Mouse (Mus musculus): Measurements from ENCODE around the gene Cnga1.

Cnga1 gene

GRCm38 (mm10) chr5:72644175-72644574, at the start of gene Cnga1:
TSS of gene Cnga1 (minus strand) at chr5:72644275.
- no peak for DNase-seq

GRCm38 (mm10) chr5:72690516-72690915, 46.4 kb upstream of the Cnga1 start:
- no peak for DNase-seq

- no peak for DNase-seq
These were observed 45.5 kb upstream of the Cnga1 start for GRCm38 (mm10) chr5:72689556-72689955.

- DNase-seq = no peak
These were observed 37.4 kb upstream of the Cnga1 start for GRCm38 (mm10) chr5:72681451-72681850.

GRCm38 (mm10) chr5:72674994-72675542, 31.0 kb upstream of the Cnga1 start:
- DNase-seq = no peak

- DNase-seq = no peak
These were observed 27.1 kb upstream of the Cnga1 start for GRCm38 (mm10) chr5:72671017-72671699.

GRCm38 (mm10) chr5:72668351-72668750, 24.3 kb upstream of the Cnga1 start:
- peak; percentile 14 to 39 for DNase-seq

- no peak for DNase-seq
These were observed 22.4 kb upstream of the Cnga1 start for GRCm38 (mm10) chr5:72666428-72666827.

GRCm38 (mm10) chr5:72665281-72665680, 21.2 kb upstream of the Cnga1 start:
- DNase-seq = peak; percentile 62 to 70

- no peak for DNase-seq
These were observed 20.8 kb upstream of the Cnga1 start for GRCm38 (mm10) chr5:72664854-72665253.

GRCm38 (mm10) chr5:72664126-72664525, 20.1 kb upstream of the Cnga1 start:
- DNase-seq = no peak

GRCm38 (mm10) chr5:72661051-72661781, 17.1 kb upstream of the Cnga1 start:
- DNase-seq = no peak

GRCm38 (mm10) chr5:72658375-72658774, 14.3 kb upstream of the Cnga1 start:
- no peak for DNase-seq

GRCm38 (mm10) chr5:72656270-72656791, 12.3 kb upstream of the Cnga1 start:
- DNase-seq = no peak

GRCm38 (mm10) chr5:72653068-72653674, 9.1 kb upstream of the Cnga1 start:
- DNase-seq = no peak

GRCm38 (mm10) chr5:72648987-72649735, 5.1 kb upstream of the Cnga1 start:
- DNase-seq = no peak

- DNase-seq = no peak
These were observed 4.0 kb upstream of the Cnga1 start for GRCm38 (mm10) chr5:72647958-72648595.

- peak; percentile 17 to 45 for DNase-seq
These were observed 3.4 kb upstream of the Cnga1 start, which contains the start of gene Nipal1 for GRCm38 (mm10) chr5:72647418-72647907. TSS of gene Nipal1 (plus strand) at chr5:72647795.

- no peak for DNase-seq
These were observed 2.9 kb upstream of the Cnga1 start for GRCm38 (mm10) chr5:72646996-72647395.

- no peak for DNase-seq
These were observed 2.1 kb upstream of the Cnga1 start for GRCm38 (mm10) chr5:72646131-72646530.

GRCm38 (mm10) chr5:72643655-72644054, 420 bp downstream of the Cnga1 start:
- DNase-seq = no peak

GRCm38 (mm10) chr5:72640072-72640471, 4.0 kb downstream of the Cnga1 start:
- no peak for DNase-seq
